Mouse (Mus musculus) cerebellum, adult 2 months (tissue): Measurements from ENCODE around the gene Xpo4. TPM values are rescaled to one million over a fixed set of nuclear protein-coding genes. Genes with fewer than 3 reads are reported as not detected.

Experiments used
- DNase-seq, 2 experiments: peaks; one replicate each; pipeline ENCODE4 v3.0.0; 2021
- H3K27ac ChIP-seq: fragments of 200-500 bp; 2 replicates; pipeline ENCODE4 v1.5.1; 2012; ENCODE audit warnings: low read length, control low read depth, inconsistent platforms; ENCODE audit not compliant: insufficient read depth
- H3K27me3 ChIP-seq: fragments of 200-500 bp; 2 replicates; pipeline ENCODE4 v1.6.1; 2012; ENCODE audit warnings: inconsistent platforms, mild to moderate bottlenecking, low read length, moderate library complexity; ENCODE audit not compliant: control insufficient read depth, insufficient read depth
- H3K4me1 ChIP-seq: fragments of 200-500 bp; 2 replicates; pipeline ENCODE4 v1.6.1; 2011; ENCODE audit warnings: low read length; ENCODE audit not compliant: control insufficient read depth, insufficient read depth
- H3K4me3 ChIP-seq: fragments of 200-500 bp; replicated peaks from 2 replicates; pipeline ENCODE3; 2011; ENCODE audit warnings: mild to moderate bottlenecking, low read depth, low read length, control low read depth; ENCODE audit not compliant: insufficient read depth
- CTCF ChIP-seq: fragments of 200-500 bp; IDR thresholded peaks from 2 replicates; pipeline ENCODE4 v1.5.1; 2011; ENCODE audit warnings: low read depth, mild to moderate bottlenecking, control low read depth, low read length, moderate library complexity, borderline replicate concordance; ENCODE audit not compliant: insufficient read depth
- POLR2A ChIP-seq: fragments of 200-500 bp; IDR thresholded peaks from 2 replicates; pipeline ENCODE4 v1.6.1; 2011; ENCODE audit warnings: low read length, control low read depth, borderline replicate concordance; ENCODE audit not compliant: insufficient read depth
- WGBS: fragments of 180-500 bp; shearing (Covaris S2); methylation state at CpG from one replicate; pipeline ENCODE4 v1.1.7; 2018; 5-methylcytosine and 5-hydroxymethylcytosine counted together
- polyA plus RNA-seq: library from polyadenylated mRNA; depleted of rRNA; stranded (reverse); fragments of >200 nt; gene quantifications from 2 replicates; pipeline ENCODE4 v1.2.3, GENCODE M21; 2012; rRNA removed

Gene Xpo4
- polyA plus RNA-seq, 1 experiment, result 9.1 TPM

- H3K27ac ChIP-seq, result no peak overlapping the region
- no peak overlapping the region for H3K4me3 ChIP-seq
- DNase-seq, result no peak
- TF ChIP-seq POLR2A (no peak), CTCF (no peak)
- peaks cover 12% of the 10 kb centered on the region for H3K4me1 ChIP-seq
- no peaks in the 10 kb centered on the region for H3K27me3 ChIP-seq
- 79% methylated on average over 5 of the region's 5 CpGs for WGBS
Measured at GRCm38 (mm10) chr14:57529786-57530515, 135.3 kb downstream of the Xpo4 start.

DNA sequence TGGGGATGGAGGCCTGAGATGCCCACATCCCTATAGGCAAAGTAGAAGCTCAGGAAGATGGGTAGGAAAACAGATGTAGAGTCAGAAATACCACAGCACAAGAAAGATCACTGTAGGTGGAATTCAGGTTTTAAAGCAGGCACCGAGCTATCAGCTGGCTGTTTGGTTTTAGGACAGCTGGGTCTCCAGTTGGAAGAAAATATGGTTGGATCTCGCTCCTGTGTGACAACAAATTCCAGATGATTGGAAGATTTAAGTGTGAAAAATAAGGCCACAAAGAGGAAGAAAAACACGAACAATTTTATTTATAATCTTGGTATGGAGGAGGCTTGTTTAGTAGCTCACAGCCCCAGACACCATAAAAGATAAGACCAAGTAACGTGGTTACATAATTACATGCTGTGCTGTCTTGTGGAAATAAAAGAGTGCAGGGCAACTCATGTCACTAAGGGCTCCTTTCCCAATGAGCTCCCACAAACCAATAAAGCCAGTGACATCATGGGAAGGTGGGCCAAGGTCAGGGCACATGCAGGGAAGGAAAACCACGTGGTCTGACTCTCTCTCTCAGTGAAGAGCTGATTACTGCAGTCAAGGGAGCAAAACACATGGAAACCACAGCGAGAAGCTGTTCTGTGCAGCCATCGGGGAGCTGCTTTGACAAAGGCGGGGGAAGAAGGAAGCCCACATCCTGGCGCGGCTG is 136.0 kb downstream of the Xpo4 start:
- no peak for TF ChIP-seq POLR2A
- TF ChIP-seq CTCF, result no peak

GRCm38 (mm10) chr14:57527598-57527997 is 137.6 kb downstream of the Xpo4 start:
- H3K4me1 ChIP-seq, result peaks cover 4% of the 10 kb centered on the region; the same call in 1 of the 2 replicates
- no peaks in the 10 kb centered on the region for H3K27me3 ChIP-seq
- 49% methylated on average over 2 of the region's 2 CpGs for WGBS
- no peak overlapping the region for H3K27ac ChIP-seq
- DNase-seq, result no peak
- no peak overlapping the region for H3K4me3 ChIP-seq
- TF ChIP-seq CTCF, result no peak
- no peak for TF ChIP-seq POLR2A

More for the DNA sequence above, 136.0 kb downstream of the Xpo4 start:
- Histone ChIP-seq H3K27ac (no peak overlapping the region), H3K4me3 (no peak overlapping the region), H3K27me3 (no peaks in the 10 kb centered on the region), H3K4me1 (peaks cover 5% of the 10 kb centered on the region; the same call in 1 of the 2 replicates)
- no peak for DNase-seq
- 63% methylated on average over 10 of the region's 10 CpGs for WGBS

Other genes with a start within 250 kb of the Xpo4 start
- 15.2 and 15.4 TPM in 2 replicates for gene Ift88, start 241.4 kb downstream of the Xpo4 start, polyA plus RNA-seq
- 20.6 and 21.8 TPM in 2 replicates for gene Il17d, start 140.7 kb downstream of the Xpo4 start, polyA plus RNA-seq
- gene Eef1akmt1, start 93.8 kb downstream of the Xpo4 start, polyA plus RNA-seq, result 52.5 and 52.9 TPM in 2 replicates
- gene Gm49361, start 80.7 kb upstream of the Xpo4 start, polyA plus RNA-seq, result not detected in 2 replicates
- gene Lats2, start 93.0 kb upstream of the Xpo4 start, polyA plus RNA-seq, result 32.6 and 33.5 TPM in 2 replicates
- 25.0 and 25.5 TPM in 2 replicates for gene Sap18, start 132.8 kb upstream of the Xpo4 start, polyA plus RNA-seq
- gene Ska3, start 160.8 kb upstream of the Xpo4 start, polyA plus RNA-seq, result 0.38 and 0.41 TPM in 2 replicates
- 65.6 and 69.5 TPM in 2 replicates for gene Mrpl57, start 160.8 kb upstream of the Xpo4 start, polyA plus RNA-seq
- gene Zdhhc20, start 224.8 kb upstream of the Xpo4 start, polyA plus RNA-seq, result 31.4 and 39.8 TPM in 2 replicates